Mouse (Mus musculus) cerebellum, adult 2 months (tissue): Measurements from ENCODE around the gene Obp2b.
A peak's percentile ranks its signal among the peaks of the same experiment; 100 is the strongest.

Experiments used
- CTCF ChIP-seq: fragments of 200-500 bp; IDR thresholded peaks from 2 replicates; pipeline ENCODE4 v1.5.1; 2011; ENCODE audit warnings: low read depth, mild to moderate bottlenecking, control low read depth, low read length, moderate library complexity, borderline replicate concordance; ENCODE audit not compliant: insufficient read depth
- POLR2A ChIP-seq: fragments of 200-500 bp; IDR thresholded peaks from 2 replicates; pipeline ENCODE4 v1.6.1; 2011; ENCODE audit warnings: low read length, control low read depth, borderline replicate concordance; ENCODE audit not compliant: insufficient read depth

DNA sequence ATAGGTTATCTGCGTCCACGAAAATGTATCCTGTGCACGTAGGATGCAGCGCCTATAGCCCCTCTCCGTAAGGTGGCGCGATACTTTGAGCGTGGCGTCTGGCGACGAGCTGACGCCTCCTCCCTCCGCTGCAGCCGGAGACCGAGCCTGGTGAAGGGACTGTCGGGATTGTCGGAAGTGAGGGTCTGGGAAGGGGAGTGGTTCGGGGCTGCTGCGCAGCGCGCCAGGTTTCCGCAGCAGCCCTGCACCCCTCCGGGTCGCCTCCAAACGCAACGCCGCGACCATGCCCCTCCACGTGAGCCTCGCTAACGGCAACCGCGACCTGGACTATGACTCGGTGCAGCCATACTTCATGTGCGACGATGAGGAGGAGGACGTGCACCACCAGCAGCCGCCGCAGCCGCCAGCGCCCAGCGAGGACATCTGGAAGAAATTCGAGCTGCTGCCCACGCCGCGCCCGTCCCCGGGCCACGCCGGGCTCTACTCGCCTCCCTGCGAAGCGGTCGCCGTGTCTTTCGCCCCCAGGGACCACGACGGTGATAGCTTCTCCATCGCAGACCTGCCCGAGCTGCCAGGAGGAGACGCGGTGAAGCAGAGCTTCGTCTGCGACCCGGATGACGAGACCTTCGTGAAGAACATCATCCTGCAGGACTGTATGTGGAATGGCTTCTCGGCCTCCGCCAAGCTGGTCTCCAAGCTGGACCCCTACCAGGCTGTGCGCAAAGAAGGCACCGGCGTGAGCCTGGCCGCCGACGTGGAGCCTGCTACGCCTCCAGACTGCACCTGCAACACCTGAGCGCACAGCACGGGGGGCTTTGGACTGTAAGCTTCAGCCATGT, 29.9 kb upstream of the Obp2b start, which contains the start of gene Bmyc:
- peak; percentile 67 for TF ChIP-seq CTCF
- peak; percentile 70; the same call in 1 of the 2 replicates for TF ChIP-seq POLR2A
